Mouse (Mus musculus): ENCODE results near the gene Ckm.

Gene Ckm

DNA sequence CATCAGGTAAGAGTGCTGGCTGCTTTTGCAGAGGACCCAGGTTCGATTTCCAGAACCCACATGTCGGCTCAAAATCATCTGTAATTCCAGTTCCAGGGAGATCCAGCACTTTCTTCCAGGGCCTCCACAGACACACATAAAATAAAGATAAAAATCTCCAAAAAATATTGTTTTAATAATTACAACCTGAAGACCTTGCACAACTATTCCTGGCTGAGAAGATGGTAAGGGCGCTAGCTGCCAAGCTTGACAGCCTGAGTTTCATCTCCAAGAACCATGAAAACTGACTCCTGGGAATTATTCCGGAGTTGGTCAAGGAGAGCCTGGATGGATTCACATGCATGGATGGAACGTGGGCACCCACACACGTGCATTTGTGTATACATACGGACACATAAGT lies at the start of gene Ckm:
TSS of gene Ckm (plus strand) at position 301 of the 400 bp plus-strand sequence.
- DNase-seq: no peak

DNA sequence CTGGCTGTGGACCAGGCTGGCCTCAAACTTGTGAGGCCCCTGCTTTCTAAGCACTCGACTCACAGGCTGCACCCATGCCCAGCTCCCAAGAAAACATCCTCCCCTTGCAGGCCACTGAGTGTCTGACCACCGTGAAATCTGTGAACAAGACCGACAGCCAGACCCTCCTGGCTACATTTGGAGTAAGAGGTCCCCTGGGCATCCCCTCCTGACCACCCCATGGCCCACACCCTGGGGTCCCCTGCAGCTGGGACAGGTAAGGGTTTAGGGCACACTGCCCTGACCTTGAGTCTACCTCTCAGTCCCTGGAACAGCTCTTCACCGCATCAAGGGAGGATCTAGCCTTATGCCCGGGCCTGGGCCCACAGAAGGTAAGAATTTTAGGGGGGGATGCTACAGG lies 49.6 kb upstream of the Ckm start:
- no peak for DNase-seq

GRCm38 (mm10) chr7:19356311-19356710 lies 48.3 kb upstream of the Ckm start:
- DNase-seq: no peak

GRCm38 (mm10) chr7:19357381-19358375 lies 46.9 kb upstream of the Ckm start:
- DNase-seq: no peak

DNA sequence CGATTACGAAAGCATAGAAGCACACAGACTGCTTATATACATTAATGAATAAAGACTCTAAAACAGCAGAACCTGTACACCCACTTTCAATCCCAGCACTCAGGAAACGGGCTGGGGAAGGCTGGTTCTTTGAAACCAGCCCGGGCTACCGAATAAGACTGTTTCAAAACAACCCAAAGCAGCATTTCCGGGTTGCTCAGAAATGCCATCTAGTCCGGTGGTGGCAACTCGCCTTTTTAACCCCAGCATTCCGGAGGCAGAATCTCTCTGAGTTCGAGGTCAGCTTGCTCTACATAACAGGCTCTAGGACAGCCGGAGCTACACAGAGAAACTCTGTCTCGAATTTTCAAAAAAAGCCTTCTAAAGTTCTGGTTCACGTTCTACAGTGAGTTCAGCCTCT lies 45.9 kb upstream of the Ckm start:
- DNase-seq: no peak

- peak; percentile 89 to 93 for DNase-seq
Measured at GRCm38 (mm10) chr7:19359299-19359891, 45.2 kb upstream of the Ckm start, which contains the start of the genes Cd3eap and Ppp1r13l. Gene Cd3eap (minus strand): TSS chr7:19359483. Gene Ppp1r13l (plus strand): TSS chr7:19359749.

DNA sequence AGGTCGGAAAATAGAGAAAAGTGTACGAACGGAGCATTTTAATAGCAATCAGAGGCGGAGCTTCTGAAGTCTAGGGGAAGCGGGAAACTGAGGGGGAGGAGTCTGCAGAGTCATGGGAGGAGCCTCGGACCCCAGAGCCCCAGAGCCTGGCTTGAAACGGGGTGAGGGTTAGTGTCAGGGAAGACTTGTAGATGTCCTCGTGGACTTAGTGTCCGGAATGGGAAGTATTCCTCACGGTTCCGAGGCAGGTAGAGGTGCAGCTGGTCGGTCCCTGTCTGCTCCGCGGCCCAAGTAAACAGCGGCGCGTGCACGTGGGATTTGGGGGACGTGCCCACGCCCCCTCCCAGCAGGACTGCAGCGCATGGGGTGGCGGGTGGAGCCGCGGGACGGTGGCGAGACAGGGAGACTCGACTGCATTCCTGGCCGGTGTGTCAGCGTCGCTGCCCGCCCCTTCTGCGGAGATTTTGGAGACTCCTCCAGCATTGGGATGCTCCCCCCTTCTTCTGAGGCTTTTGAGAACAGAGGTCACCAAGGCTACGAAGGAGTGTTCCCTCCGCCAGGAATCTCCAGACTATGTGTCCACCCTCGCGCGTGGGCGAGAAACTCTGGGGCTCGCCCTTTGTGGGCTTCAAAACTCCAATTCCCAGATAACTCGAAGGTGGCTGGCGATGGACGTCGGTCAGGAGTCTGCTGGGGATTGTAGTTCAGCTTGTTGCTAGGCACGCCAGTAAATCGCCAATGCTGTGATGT lies 44.5 kb upstream of the Ckm start:
- peak; percentile 78 to 85 for DNase-seq

GRCm38 (mm10) chr7:19360944-19361343 lies 43.6 kb upstream of the Ckm start:
- peak; percentile 95 to 98 for DNase-seq

GRCm38 (mm10) chr7:19361720-19362119 lies 42.9 kb upstream of the Ckm start:
- peak; percentile 82 to 85 for DNase-seq

- no peak for DNase-seq
Measured at GRCm38 (mm10) chr7:19362276-19362675, 42.3 kb upstream of the Ckm start.

DNA sequence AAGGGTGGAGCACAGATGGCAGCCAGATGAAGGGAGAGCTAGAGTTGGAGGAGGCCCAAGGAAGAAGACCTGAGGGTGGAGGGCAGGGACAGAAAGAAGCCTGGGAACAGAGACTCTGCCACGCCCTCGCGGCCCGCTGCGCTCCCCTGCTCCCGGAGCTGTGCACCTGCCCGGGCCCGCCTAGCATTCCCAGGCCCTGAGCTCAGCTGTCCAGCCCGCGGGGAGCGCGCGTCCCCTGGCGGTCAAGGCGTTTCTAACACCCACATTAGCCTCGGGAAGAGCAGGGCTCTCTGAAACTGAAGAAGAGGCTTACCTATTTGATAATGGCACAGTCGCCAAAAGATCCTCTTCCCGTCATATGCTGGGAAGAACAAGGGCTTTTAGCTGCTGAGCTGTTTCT lies 40.7 kb upstream of the Ckm start:
- peak; percentile 85 to 88 for DNase-seq

DNA sequence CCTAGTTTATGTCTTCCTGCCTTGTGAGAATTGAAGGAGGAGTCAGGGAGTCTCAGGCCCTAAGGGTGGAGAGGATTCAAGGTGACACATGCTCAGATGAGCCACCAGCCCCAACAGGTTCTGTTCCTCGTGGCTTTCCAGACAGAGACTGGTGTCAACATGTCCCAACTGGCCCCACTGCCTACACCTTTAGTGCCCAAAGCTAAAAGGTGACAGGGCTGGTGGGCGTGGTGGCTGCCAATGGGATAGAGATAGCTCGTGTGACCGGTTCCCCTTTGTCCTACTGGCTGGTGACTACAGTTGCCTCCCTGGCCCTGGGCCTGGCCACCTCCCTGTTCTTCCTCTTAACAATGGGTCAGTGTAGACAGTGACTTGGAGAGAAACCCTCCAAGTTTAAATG lies 39.2 kb upstream of the Ckm start:
- no peak for DNase-seq

- DNase-seq: peak; percentile 73 to 81
Measured at GRCm38 (mm10) chr7:19368380-19368779, 36.2 kb upstream of the Ckm start.

GRCm38 (mm10) chr7:19369823-19370425 lies 34.7 kb upstream of the Ckm start:
- peak; percentile 54 to 66 for DNase-seq

GRCm38 (mm10) chr7:19373367-19373766 lies 31.2 kb upstream of the Ckm start:
- no peak for DNase-seq

DNA sequence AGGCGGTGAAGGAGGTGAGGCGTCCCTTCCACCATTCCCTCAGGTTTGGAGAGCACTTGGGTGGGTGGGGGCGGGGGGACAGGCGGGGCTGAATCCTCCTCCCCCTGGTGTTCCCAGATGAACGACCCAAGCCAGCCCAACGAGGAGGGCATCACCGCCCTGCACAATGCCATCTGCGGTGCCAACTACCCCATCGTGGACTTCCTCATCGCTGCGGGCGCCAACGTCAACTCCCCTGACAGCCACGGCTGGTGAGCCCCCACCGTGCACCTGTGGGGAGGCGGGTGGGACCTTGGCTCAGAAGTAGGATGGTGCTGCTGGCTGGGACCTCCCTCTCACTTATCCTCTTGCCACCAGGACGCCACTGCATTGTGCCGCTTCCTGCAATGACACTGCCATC lies 29.2 kb upstream of the Ckm start:
- no peak for DNase-seq

GRCm38 (mm10) chr7:19376019-19376418 lies 28.6 kb upstream of the Ckm start:
- no peak for DNase-seq

DNA sequence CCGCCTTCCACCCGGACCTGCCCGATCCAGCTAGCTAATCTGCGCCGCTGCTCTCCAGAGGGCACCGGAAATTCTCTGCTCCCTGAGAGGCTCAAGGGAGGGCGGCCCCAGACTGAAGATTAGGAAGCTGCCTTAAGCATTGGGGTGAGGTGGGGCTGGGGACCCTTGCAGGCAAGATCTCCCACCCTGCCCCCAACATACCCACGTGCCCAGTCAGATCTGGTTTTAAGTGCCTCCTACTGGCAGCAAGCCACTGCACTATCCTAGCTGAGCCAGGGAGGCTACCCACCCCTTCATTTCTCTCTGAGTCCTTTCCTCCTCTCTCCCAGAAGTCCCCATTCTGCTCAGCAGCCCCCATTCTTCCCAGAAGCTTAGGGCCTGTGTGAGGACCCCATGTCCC lies 26.5 kb upstream of the Ckm start:
- DNase-seq: no peak

- peak; percentile 99 for DNase-seq
Measured at GRCm38 (mm10) chr7:19381377-19382165, 23.0 kb upstream of the Ckm start, which contains the start of gene Ercc2. Gene Ercc2 (plus strand): TSS chr7:19382010.

DNA sequence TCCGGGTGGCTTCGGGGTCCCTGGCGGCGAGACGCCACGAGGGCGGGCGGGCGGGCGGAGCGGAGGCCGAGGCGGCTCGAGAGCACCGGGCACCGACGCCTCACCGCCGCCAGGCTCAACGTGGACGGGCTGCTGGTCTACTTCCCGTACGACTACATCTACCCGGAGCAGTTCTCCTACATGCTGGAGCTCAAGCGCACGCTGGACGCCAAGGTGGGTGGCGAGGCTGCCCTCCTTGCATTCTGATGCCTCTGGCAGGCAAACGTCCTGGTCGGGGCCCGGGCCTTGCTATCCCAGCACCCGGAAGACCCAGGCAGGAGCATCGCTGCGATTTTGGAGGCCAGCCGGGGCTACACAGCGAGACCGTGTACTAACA lies 22.4 kb upstream of the Ckm start:
- DNase-seq: peak in 1 of 2 experiments; percentile 20

DNA sequence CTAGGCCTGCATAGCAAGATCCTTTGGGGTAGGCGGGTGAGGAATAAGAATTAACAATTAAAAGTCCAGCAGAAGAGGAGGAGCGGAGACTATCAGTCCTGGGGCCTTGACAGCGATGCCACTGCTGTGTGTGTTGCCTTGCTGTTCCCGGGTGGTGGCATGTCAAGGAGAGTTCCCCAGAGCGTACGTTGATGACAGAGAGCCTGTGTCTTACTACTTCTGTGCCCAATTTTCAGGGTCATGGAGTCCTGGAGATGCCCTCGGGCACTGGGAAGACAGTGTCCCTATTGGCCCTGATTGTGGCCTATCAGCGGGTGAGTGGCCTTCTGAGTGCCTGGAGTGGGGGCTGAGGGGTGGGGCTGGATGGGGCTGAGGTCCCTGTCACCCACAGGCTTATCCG lies 20.9 kb upstream of the Ckm start:
- DNase-seq: no peak
